Mouse (Mus musculus) lung, postnatal 36 days (tissue): ENCODE data around the gene Nfam1.
A peak's percentile ranks its signal among the peaks of the same experiment; 100 is the strongest.

Experiments used
- DNase-seq: peaks from one replicate; pipeline ENCODE4 v3.0.0; 2022; ENCODE audit warnings: mixed read lengths

Gene Nfam1

GRCm38 (mm10) chr15:82958253-82958701, 74.8 kb downstream of the Nfam1 start:
- DNase-seq: no peak

GRCm38 (mm10) chr15:82956721-82957120, 76.4 kb downstream of the Nfam1 start:
- no peak for DNase-seq

GRCm38 (mm10) chr15:82956310-82956709, 76.8 kb downstream of the Nfam1 start:
- no peak for DNase-seq

- DNase-seq: peak; percentile 29
Measured at GRCm38 (mm10) chr15:82955286-82955685, 77.8 kb downstream of the Nfam1 start.

- DNase-seq: no peak
Measured at GRCm38 (mm10) chr15:82954034-82954433, 79.1 kb downstream of the Nfam1 start.

- DNase-seq: no peak
Measured at GRCm38 (mm10) chr15:82953096-82953495, 80.0 kb downstream of the Nfam1 start.

- no peak for DNase-seq
Measured at GRCm38 (mm10) chr15:82952292-82952705, 80.8 kb downstream of the Nfam1 start.

- no peak for DNase-seq
Measured at GRCm38 (mm10) chr15:82950246-82950645, 82.9 kb downstream of the Nfam1 start.

- no peak for DNase-seq
Measured at GRCm38 (mm10) chr15:82947431-82947830, 85.7 kb downstream of the Nfam1 start.

GRCm38 (mm10) chr15:82944479-82945195, 88.5 kb downstream of the Nfam1 start:
- DNase-seq: no peak
